Mouse (Mus musculus) adrenal gland, adult 18-20 months (tissue): ENCODE results near the gene H1fx. TPM values are rescaled to one million over a fixed set of nuclear protein-coding genes. Genes with fewer than 3 reads are reported as not detected.
"Not testable (repeated sequence)": the region's sequence is repeated elsewhere in the genome, so short reads cannot be mapped to it uniquely, and the experiment has no call there.

ENCODE experiments used
- DNase-seq, 2 experiments: peaks; one replicate each; pipeline ENCODE4 v3.0.0; 2021 to 2022; ENCODE audit warnings: low spot score in 2 of 2
- microRNA-seq, 2 experiments: library from miRNA; unstranded; fragments of <30 nt; microRNA quantifications; one replicate each; pipeline ENCODE4 v1.2.0; 2021; ENCODE audit warnings: borderline number of aligned reads in 2 of 2
- total RNA-seq, 2 experiments: library from RNA; stranded (reverse); gene quantifications; 1 replicate in 1 of 2; 2 replicates in 1 of 2; pipeline ENCODE4 v1.2.3; 2021

The H1fx gene
- total RNA-seq, 2 experiments from 2014 or later, result 5.9 to 9.1 TPM

GRCm38 (mm10) chr6:87981030-87981485 lies 379 bp downstream of the H1fx start:
- no peak for DNase-seq

DNA sequence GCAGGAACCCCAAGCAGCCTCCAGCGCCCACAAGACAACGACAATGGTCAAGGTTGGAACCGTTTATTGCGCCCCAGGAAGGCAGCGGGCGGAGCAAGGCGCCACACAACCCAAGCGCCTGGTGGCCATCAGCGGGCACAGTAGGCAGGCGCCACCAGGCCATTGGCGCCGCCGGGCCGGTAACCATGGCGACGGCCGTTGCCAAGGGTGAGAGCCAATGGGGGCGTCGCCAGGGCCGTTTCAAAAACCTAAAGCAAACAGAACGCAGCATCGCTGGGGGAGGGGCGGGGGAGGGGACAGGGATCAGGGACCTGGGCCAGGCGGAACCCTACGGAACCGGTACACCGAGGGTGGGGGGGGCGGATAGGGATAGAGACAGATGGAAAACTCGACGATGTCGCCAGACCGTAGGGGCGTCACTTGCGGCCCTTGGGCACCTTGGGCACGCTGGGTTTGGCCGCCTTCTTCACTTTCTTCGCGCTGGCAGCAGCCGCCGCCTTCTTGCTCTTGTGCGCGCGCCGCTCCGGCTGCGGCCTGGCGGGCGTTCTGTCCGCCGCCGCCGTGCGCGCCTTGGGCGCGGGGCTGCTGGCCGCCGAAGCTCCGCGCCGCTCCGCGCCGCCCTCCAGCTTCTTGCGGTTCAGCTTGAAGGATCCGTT lies 935 bp downstream of the H1fx start:
- peak; percentile 57 to 69 for DNase-seq

DNA sequence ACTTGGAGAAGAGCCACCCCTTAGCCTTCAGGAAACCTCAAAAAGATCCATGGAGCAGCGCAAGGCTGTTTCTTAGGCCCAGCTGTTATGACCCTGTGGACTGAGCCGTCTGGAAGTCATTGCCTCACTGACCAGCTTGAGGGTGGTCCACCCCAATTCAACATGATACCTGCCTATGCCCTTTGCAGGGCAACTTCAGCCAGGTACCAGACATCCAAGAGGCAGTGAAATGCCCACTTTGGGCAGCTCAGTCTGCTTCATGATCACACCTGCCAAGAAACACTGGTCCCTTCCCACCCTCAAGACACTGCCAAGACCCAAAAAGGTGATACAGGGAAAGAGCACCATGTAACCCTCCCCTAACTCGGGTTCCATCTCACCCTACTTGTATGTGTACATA lies 1.7 kb downstream of the H1fx start:
- DNase-seq, result no peak

GRCm38 (mm10) chr6:87970041-87970440 lies 11.4 kb downstream of the H1fx start:
- no peak for DNase-seq

DNA sequence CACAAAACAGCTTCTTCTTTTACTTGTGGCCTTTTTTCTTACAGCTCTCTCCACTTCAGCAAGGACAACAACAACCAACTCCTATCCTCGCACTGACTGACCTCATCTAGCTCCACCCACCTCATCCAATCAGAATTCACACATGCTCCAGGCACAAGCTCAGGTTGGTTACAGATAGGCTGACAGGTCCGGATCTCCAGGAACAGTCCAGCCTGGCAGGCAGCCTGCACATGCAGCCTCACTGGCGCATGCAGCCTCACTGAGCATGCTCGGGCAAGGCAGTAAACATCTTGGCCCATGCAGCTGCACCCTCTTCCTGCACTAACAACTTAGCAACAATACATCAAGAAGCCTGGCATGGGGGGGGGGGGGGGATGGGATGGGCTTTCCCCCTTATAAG lies 19.0 kb downstream of the H1fx start:
- DNase-seq, result not testable (repeated sequence)

DNA sequence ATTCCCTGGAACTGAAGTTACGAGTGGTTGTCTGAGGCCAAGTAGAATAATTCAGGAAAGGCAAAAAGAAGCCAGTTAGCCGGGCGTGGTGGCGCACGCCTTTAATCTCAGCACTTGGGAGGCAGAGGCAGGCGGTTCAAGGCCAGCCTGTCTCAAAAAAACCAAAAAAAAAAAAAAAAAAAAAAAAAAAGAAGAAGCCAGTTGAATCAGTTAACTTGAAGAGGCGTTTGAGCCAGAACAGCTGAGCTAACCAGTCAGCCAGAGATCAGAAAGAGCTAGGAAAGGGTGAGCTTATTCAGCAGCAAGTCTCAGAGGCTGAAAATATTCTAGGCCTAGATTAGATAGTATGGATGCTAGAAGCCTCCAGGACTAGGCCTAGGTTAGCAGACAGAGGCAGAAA lies 39.3 kb downstream of the H1fx start:
- no peak for DNase-seq

DNA sequence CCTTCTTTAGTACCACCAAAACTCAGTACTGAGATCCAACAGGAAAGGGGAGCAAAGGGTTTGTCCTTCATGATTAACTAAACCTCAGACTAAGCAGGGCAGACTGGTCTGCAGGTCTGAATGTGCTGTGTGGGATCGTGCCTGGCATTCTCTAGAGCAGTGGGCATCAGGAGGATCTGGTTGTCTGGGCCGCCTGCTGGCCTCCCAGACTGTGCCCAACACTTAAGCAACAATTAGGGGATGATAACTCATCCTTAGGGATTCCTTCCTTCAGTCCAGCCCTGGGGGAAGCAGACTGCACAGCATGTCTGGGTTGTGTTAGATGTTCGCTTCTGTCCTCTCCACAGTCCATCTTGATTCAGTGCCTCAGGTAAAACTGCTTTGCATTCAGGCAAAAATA lies 42.5 kb downstream of the H1fx start:
- no peak for DNase-seq

- DNase-seq, result no peak
Measured at GRCm38 (mm10) chr6:87937178-87937788, 44.2 kb downstream of the H1fx start.

- no peak for DNase-seq
Measured at GRCm38 (mm10) chr6:87935037-87935436, 46.4 kb downstream of the H1fx start.

Small RNA genes lying within 50 kb of the gene (microRNA-seq; reads per million reads assigned to microRNA genes)
- gene Gm47286, result 0 reads per million in 2 experiments

Other genes starting within 250 kb of the H1fx start
- gene Gp9, start 203.6 kb downstream of the H1fx start, total RNA-seq, result under 1 TPM in 1 of 2 experiments, not detected in 1; 0.70 TPM
- 10 to 100 TPM; 28.8 to 30.0 TPM for gene Rab43, start 169.5 kb downstream of the H1fx start, total RNA-seq
- gene Gm45140, start 145.8 kb downstream of the H1fx start, total RNA-seq, result 1 to 10 TPM; 4.3 to 6.8 TPM
- 100 to 1,000 TPM in 1 of 2 experiments, 10 to 100 TPM in 1; 55.9 to 120 TPM for gene Isy1, start 142.8 kb downstream of the H1fx start, total RNA-seq
- 100 to 1,000 TPM; 428 to 457 TPM for gene Cnbp, start 130.5 kb downstream of the H1fx start, total RNA-seq
- 100 to 1,000 TPM; 103 to 105 TPM for gene Copg1, start 93.8 kb downstream of the H1fx start, total RNA-seq
- gene Hmces, start 67.7 kb downstream of the H1fx start, total RNA-seq, result 10 to 100 TPM; 23.1 to 24.8 TPM
- gene Rab7, start 63.6 kb upstream of the H1fx start, total RNA-seq, result 100 to 1,000 TPM; 295 to 343 TPM
- 100 to 1,000 TPM; 222 to 247 TPM for gene Rpn1, start 102.8 kb upstream of the H1fx start, total RNA-seq
- 10 to 100 TPM; 23.5 to 28.8 TPM for gene Gata2, start 212.3 kb upstream of the H1fx start, total RNA-seq
- not detected for gene Dnajb8, start 240.6 kb upstream of the H1fx start, total RNA-seq